Mouse (Mus musculus) megakaryocyte-erythroid progenitor cell, adult 5-6 weeks (primary cell): ENCODE data around the gene Vgll2. TPM values are rescaled to one million over a fixed set of nuclear protein-coding genes. Genes with fewer than 3 reads are reported as not detected.

Source experiments
- ATAC-seq: replicated peaks from 2 replicates; pipeline ENCODE4 v1.8.0; 2016; ENCODE audit warnings: mild to moderate bottlenecking, inconsistent platforms; ENCODE audit not compliant: severe bottlenecking, poor library complexity, low FRiP score, low TSS enrichment
- total RNA-seq, 2 experiments: library from RNA; stranded (forward) in 1 of 2; stranded (reverse) in 1 of 2; fragments of 200-1000, 215-1000 nt in 1 of 2; fragments of >200 nt in 1 of 2; fragmentation: Nextera tagmentation in 1 of 2; gene quantifications; 2 replicates each; pipeline ENCODE4 v1.2.3; 2014 to 2017

Vgll2 gene
- total RNA-seq, 2 experiments from 2014 or later: not detected

- no peak for ATAC-seq
Observed at GRCm38 (mm10) chr10:52048287-52048686, 26.0 kb downstream of the Vgll2 start.

- no peak for ATAC-seq
Observed at GRCm38 (mm10) chr10:52072482-52072881, 50.2 kb downstream of the Vgll2 start.

Other genes with a start within 250 kb of the Vgll2 start
- gene Ros1, start 172.7 kb downstream of the Vgll2 start, total RNA-seq (2014; fragmentation: Nextera tagmentation): not detected in 2 replicates
- not detected in 2 replicates for gene Ros1, start 172.7 kb downstream of the Vgll2 start, total RNA-seq (2017)
- gene Dcbld1, start 211.1 kb downstream of the Vgll2 start, total RNA-seq (2014; fragmentation: Nextera tagmentation): not detected in 2 replicates
- not detected in 2 replicates for gene Dcbld1, start 211.1 kb downstream of the Vgll2 start, total RNA-seq (2017)